Mouse (Mus musculus) kidney, adult 9 months (tissue): ENCODE data around the gene Itga7.

Experiments
- DNase-seq: peaks from one replicate; pipeline ENCODE4 v3.0.0; 2022

Gene Itga7

DNA sequence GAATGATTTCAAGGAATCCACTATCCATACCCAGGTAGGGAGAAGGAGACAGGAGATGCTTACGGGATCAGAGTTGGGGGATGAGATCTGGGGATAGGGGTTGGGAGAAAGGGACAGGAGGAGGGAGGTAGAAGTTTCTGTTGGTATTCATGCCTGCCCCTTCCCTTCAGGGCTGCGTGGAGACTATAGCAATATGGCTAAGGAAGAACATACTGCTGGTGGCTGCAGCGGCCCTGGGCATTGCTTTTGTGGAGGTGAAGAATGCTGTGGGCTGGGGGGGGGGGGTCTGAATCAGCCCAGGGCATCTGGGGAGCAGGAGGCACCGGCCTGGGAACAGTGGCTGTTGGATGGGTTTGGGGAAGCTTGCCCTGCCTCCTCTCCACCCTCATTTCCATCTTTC is 21.4 kb upstream of the Itga7 start:
- DNase-seq: no peak

GRCm38 (mm10) chr10:128912791-128913190 is 20.8 kb upstream of the Itga7 start:
- no peak for DNase-seq

GRCm38 (mm10) chr10:128913219-128913618 is 20.4 kb upstream of the Itga7 start:
- DNase-seq: peak; percentile 96

DNA sequence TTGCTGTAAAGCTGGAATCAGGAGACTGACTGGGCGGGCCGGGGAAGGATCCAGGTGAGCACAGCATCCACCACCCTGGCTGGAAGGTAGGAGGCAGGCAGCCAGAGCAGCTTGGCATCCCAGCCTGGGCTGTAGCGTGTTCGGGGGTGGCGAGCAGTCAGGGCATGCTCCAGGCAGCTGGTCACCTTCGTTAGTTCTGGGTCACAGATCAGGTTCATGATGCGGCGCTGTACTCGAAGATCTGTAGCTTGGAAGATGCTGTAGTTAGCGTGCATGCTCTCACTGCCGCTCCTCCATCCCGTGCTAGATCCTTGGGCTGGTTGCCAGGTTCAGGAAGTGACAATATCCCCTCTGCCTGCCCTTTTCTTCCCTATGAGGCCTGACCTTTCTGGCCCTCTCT is 19.9 kb upstream of the Itga7 start:
- DNase-seq: peak; percentile 51

- no peak for DNase-seq
These were observed 18.1 kb upstream of the Itga7 start for GRCm38 (mm10) chr10:128915550-128915949.

DNA sequence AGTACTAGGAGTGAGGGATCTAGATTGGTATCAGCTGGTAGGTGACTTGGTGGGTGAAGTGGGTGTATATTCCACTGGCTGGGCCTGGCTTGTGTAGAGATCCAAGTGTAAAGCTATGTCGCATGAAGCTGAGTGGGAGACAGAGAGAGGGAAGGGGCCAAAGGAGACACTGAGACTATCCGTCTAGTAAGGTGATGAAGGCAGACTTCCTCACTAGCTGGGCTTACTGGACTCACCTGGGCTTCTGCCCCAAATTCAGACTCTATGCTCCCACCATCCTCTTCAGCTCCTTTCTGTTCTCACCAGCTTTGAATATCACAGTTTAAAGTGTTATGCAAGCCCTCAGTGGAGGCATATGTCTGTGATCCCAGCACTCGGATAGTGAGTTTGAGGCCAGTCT is 17.0 kb upstream of the Itga7 start:
- no peak for DNase-seq

DNA sequence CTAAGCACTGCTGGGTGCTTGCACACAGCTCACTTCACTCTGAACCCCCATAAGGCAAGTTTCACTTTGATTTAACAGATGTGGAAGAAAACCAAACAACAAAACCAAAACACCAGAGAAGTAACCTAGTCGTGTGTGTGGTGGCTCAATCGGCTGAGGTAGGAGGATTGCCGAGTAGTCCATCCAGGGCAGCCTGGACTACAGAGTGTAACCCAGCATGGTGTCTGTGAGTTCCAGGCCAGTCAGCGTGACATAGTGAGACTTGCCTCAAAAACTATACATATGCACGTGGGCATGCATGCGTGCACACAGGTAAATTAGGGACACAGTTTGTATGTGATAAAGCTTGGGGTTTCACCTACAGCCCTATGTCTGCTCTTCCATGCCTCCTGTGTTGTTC is 16.2 kb upstream of the Itga7 start:
- DNase-seq: no peak

- DNase-seq: peak; percentile 72
These were observed 15.4 kb upstream of the Itga7 start for GRCm38 (mm10) chr10:128918246-128918645.

DNA sequence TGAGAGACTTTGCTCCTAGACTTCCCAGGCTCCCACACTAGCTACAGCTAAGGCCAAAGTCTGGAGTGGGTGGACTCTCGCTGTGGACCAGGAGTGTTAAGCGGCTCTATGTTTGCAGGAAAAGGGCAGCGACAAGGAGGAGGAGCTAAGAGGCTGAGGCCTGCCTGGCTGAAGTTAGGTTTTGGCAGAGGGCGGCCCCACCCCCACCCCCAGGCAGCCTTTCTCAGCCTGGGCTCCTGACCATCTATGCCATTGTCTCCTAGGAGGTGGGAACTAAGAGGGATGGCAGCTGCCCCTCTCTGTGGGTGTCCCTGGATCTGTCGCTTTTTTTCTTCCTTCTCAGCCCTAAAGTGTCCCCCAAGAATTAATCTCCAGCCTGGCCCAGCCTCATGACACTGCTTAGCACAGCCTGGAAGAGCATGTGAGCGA is 14.4 kb upstream of the Itga7 start:
- DNase-seq: peak; percentile 93

DNA sequence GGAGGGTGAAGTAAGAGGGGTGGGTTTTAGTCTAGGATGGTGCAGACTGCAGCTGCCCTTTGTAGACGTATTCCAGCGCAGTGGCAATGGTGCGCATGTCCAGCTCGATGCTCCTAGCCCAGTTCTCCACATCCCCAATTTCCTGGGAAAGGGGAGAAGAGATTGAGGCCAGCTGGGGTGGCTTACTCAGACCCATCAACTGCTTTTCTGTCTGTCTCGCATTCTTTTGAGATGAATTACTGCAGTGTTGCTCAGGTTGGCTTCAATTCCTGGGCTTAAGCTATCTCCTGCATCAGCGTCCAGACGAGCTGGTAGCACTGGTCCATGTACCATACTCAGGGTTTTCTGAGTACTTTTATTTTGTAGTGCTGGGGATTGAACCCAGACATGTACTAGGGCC is 13.7 kb upstream of the Itga7 start:
- no peak for DNase-seq

DNA sequence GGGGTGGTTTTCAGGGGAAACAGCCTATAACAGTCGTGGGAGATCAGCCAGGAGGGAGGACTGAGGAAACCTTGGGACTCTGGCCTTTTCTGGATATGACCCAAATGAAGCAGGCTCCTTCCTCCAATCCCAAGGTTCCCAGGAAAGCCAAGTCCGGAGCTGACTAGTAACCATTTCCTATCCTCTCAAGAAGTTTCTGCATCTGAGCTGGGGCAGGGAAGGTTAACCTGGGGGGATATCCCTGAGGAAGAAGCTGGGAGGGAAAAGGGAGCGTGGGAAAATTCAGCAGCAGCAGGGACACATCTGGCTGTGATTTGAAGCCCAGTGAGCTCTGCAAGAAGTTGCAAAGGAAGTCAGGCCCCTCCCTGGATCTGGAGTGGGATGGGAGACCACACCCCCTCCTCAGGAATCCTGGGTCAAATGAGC is 12.9 kb upstream of the Itga7 start:
- DNase-seq: peak; percentile 82

GRCm38 (mm10) chr10:128921251-128921650 is 12.4 kb upstream of the Itga7 start:
- DNase-seq: peak; percentile 57

GRCm38 (mm10) chr10:128921883-128922821 is 11.5 kb upstream of the Itga7 start:
- DNase-seq: peak; percentile 37

DNA sequence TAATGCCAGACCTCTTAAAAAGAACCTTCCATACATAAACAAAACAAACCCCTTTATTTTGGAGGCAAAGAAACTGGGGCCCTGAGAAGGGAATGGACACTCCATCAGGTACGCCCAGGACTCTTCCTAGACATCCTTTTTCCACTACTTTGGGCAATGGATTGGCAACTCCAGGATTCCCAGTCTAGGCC is 10.9 kb upstream of the Itga7 start, which contains the start of gene Rdh5:
Rdh5 (minus strand) TSS at position 67 of the 191 bp plus-strand sequence.
- no peak for DNase-seq

GRCm38 (mm10) chr10:128923013-128923691 is 10.5 kb upstream of the Itga7 start:
- peak; percentile 98 for DNase-seq

DNA sequence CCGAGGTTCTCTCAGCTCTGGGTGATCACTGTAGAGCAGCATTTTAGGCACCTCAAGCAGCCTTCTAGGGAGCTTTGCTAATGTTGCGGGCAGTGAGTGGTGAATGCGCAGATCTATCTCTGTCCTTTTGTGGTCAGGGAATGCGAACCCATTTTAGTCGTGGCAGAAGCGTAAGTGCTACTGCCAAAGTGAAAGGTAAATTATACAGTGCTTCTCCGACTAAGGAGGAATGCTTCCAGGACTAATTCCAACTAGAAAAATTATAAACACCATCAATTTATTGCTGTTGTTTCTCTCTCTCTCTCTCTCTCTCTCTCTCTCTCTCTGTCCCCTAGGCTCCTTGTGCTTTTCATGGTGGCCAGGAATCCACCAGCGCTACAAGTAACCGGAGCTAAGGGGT is 9.7 kb upstream of the Itga7 start, which contains the start of gene Bloc1s1:
Bloc1s1 (minus strand) TSS at position 101 of the 400 bp plus-strand sequence.
- no peak for DNase-seq

DNA sequence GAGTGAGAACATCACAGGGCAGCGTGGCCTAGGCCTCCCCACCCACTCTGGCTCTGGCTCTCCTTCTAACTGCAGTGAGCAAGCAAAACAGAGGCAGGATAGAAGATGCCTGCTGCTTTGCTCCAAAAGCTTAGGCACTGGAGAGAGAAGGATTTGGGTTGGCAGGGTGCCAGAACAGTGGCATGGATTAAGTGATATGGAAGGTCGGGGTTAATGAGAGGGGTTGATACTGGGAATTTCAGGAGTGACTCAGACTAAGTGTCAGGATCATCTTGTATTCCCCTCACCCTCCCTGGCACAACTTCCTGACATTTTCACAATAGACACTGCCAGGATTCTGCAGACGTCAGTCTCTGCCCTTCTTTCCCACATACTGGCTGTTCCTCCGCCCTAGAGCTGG is 5.3 kb upstream of the Itga7 start:
- no peak for DNase-seq

DNA sequence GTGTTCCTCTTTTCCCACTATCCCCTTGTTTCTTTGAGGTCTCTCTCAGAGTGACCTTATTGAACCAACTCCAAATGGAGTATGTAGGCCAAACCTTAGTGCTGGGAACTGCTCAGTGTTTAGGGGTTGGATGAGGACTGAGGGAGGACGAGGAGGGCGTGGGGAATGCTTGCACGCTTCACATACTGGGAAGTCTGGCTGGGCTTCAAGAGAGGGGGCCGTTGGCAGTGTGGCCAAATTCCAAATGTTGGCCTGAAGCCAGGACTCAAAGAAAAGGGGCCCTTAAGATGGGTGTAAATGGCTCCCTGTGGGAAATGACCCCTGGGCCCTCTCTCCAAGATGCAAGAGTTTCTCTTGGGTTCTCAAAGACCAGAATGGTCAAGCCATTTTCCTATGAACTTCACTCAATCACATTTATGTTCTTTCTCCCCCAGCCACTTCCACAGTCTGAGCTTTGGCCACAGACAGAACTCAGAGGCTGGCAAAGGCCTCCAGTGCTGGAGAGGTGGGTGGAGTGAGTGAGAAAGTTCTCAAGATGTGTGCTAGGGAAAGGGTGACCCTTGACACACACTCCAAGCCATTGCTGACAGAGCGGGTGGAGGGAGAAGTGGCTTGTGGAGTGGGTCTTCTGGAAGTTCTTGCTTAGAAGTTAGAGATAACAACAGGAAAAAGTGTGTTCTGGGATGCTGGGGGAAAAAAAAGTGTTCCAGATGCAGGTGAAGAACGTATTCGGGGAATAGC is 3.8 kb upstream of the Itga7 start:
- peak; percentile 50 for DNase-seq

DNA sequence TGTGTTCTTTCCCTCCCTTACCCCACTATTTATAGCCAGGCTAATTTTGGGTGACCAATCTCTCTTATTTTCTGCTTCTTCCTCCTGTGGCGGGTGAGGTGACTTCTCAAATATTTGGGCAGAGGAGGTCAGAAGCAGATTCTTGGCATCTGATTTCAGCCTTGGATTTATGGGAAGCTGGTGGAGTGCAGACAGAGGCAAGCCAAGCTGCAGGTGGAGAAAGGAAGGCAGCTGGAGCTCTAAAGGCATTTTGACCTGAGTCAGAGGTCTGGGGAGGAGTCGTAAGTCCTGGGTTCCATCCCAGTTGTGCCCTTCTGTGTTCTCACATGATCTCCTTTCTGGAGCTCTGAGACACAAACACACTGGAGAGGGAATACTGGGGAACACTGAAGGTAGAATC is 2.2 kb upstream of the Itga7 start:
- no peak for DNase-seq

DNA sequence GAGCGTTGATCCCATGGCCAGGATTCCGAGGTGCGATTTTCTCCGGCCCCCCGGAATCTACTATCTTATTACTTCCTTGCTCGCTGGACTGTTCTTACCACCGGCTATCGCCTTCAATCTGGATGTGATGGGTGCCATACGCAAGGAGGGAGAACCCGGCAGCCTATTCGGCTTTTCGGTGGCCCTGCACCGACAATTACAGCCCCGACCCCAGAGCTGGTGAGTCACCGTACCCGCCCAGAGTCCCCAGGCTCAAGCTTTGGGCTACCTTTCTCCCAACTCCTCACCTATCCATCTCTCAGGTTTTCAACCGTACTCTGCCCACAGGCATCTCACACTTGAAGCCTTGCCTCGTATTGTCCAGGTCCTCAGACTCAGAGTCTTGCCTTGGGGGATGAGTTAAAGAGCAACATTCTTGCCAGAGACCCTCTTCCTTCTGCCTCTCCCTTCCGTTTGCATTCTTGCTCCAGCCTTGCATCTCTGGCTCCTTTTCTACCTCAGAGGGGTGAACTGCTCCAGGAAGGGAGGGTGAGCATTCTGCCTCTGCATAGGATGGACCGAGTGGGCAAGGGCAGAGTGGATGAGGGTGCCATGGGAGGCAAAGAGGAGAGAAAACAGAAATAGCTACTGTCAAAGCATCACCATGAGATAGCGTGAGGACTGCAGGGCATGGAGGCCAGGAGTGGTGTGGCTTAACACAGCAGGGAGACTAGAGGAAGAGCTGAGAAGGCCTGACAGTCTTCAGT is 531 bp downstream of the Itga7 start:
- no peak for DNase-seq

DNA sequence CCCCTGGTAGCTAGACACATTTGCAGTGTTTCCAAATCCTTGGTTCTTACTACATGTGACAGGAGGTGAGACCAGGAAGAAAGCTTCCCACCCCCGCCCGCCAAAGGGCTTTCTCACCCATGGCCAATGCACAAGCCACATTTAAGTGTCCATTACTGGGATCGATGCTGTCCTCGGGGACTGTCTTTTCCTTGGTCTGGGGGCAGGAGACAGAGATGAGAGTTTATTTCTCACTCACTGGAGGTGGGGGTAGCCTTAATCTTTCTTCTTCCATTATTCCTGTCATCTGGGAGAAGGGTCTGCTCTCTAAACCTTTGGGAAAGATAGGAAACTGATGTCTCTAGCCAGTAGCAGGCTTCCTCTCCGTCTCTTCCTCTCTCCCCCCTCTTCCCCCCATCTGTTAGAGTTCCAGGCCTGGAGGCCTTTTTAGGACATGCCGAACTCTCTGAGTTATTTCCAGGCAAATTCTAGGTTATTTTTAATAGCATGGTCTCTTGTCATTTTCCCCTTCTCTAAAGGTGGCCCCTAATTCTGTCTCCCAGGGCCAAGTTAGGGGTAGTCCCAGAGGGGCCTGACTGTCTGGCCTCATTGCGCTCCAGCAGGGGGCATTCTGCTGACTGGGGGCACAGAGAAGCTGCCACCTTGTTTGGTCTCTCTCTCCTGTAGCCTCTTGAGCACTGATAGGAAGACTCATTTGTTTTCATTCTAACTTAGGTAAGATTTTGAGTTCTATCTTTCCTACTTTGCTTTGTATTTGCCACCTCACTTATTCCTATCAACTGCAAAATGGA is 1.6 kb downstream of the Itga7 start:
- no peak for DNase-seq

- no peak for DNase-seq
These were observed 2.3 kb downstream of the Itga7 start for GRCm38 (mm10) chr10:128935826-128936440.
